Mouse (Mus musculus): Measurements from ENCODE around the gene Tdp2. TPM values are rescaled to one million over a fixed set of nuclear protein-coding genes. Genes with fewer than 3 reads are reported as not detected.

Gene Tdp2
- 10 to 100 TPM; 17.6 to 19.8 TPM for polyA plus RNA-seq (2017; shearing (Covaris generic))

GRCm38 (mm10) chr13:24831353-24832130 lies at the start of gene Tdp2, which contains the start of gene Acot13:
Gene Tdp2, plus strand, starts transcription at chr13:24831679.
Gene Acot13, minus strand, starts transcription at chr13:24831540.
- ATAC-seq, result peak; percentile 94

DNA sequence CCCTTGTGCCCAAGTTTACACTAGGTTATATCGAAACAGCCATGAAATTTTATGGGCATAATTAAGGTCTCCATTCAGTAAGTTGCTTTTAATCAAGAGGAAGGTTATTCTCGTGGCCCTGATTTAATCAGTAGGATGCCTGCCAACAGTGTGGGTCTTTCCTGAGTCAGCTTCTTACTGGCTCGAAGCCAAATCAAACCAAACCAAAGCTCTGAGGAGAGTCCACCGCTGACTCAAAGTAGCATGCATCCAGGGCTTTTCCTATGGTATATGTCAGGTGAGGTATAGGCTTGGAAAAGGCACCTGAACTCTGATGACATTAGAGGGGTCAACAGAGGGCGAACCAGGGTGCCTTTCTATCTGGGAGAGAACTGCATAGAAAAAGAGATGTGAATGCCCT lies 49.6 kb upstream of the Tdp2 start:
- no peak for ATAC-seq

DNA sequence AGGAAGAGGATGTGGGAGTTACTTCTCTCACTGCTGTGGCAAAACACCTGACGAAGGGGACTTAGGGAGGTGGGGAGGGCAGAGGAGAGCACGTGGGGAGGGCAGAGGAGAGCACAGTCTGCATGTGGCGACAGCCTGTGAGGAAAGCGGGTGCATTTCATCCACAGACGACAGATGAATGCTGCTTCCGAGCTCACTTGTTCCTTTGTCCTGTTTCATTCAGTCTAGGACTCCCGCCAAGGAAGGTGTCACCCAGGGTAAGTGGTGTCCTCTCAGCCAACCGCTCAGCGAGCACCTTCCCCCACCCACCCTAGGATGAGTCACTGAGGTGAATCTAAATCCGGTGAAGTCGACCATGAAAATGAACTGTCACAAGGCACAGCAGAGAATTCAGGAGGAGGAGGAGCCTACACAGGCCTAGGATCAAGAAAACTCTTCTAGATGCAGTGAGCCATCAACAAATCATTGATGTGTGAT lies 45.4 kb upstream of the Tdp2 start:
- peak; percentile 98 for ATAC-seq

DNA sequence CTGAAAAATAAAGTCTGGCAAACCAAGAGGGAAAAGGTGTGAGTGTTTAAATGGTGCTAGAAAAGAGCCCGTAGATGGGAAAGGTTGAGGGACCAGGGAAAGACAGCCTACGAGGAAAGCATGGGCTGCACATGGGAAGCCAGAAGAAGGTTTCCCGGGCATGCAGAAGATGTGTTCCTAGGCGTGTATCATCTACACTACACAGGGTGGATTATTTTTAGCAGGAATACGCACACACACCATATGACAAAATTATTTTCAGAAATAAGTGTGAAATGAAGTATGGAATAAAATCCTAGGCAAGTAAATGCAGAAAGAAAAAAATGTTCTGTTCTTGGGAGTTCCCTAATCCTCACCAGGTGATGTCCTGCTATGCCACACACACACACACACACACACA lies 44.0 kb upstream of the Tdp2 start:
- no peak for ATAC-seq

- ATAC-seq, result no peak
Measured at GRCm38 (mm10) chr13:24791349-24791748, 40.1 kb upstream of the Tdp2 start.

DNA sequence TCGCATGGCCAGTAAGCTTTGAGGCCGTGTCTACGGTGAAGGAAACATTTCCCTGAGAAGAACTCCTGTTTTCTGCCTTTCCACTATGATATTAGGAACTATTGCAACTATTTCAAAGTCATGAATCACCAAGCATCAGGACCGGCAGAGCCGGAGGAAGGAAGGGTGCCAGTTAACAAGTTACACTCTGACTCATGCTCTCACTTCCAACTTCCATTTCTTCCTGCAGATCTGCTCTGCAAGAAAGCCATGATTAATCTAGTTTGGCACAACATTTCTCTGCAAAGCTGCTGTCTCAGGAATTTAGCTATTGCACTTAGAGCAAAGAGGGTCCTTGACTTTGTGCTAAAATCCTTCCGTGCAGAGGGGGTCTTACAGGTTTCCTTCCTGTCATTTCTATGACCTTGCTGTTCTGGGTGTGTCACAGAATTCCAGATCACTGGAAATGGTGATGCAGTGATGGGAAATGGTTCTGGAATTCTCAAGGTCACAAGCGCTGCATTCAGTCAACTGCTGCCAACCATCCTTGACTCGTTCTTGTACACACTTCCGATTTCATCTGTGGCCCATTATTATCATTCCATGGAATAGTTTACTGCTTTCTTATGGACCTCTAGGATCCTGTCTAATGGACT lies 39.0 kb upstream of the Tdp2 start:
- ATAC-seq, result no peak

DNA sequence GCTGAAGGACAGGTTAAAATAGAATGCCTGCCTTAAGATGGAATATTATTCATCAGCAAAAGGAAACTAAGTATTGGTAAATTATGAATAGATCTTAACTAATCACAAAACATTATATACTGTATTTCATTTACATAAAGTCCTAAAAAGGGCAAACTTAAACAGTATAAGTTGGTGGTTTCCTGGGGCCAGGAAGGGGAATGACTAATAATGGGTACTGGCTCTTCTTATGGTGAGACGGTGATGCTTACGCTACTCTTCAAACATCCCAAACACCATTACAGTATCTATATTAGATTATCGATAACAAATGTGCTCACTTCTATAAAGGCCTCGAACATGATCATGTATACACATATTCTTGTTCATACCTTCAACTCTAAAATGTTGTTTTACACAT lies 32.8 kb upstream of the Tdp2 start:
- no peak for ATAC-seq

DNA sequence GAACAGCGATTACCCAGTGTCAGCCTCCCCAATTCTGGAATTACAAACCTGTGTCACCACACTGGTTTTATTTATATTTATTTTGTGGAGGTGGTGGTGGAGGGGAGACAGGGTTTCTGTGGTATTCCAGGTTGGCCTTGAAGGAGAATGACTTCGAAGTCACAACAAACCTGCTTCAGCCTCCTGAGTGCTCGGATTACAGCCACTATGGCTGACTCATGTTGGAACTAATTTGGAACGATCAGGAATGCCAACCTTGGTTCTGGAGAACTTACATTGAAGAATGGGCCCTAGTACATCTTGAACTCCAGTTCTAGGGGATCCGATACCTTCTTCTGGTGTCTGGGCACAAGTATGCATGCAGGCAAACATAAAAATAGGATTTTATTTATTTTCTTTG lies 32.1 kb upstream of the Tdp2 start:
- no peak for ATAC-seq

GRCm38 (mm10) chr13:24799925-24800673 lies 31.4 kb upstream of the Tdp2 start:
- no peak for ATAC-seq

DNA sequence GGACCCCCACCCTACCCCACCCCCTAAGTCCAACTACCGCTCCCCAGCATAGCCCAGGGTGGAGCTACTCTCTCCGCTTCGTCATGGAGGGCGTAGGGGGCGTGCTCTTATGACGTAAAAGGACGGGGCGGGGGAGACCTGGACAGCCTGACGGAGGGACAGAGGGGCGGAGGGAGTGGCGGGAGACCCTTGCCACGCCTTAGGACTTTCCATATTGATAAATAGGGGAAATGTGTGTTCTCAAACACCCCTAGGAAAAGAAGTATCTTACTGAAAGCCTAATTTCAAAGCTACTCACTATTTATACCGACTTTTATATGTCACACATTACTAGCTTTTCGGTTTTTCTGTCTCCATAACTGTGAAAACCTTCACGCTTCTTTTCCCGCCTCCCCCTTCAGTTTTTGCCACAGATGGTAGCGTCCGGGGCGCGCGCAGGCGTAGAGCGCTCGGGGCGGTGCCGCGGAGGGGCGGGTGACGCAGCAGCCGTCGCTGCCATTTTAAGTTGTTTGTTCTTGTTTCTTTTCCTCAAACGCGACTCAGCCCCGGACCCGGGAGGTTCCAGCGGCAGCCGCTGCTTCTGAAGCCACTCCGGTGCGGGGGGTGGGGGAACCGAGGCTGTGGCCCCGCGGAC lies 30.7 kb upstream of the Tdp2 start:
- peak; percentile 89 for ATAC-seq

GRCm38 (mm10) chr13:24801308-24801921 lies 30.1 kb upstream of the Tdp2 start, which contains the start of gene BC005537:
Gene BC005537, plus strand, starts transcription at chr13:24801657.
- ATAC-seq, result peak; percentile 42

DNA sequence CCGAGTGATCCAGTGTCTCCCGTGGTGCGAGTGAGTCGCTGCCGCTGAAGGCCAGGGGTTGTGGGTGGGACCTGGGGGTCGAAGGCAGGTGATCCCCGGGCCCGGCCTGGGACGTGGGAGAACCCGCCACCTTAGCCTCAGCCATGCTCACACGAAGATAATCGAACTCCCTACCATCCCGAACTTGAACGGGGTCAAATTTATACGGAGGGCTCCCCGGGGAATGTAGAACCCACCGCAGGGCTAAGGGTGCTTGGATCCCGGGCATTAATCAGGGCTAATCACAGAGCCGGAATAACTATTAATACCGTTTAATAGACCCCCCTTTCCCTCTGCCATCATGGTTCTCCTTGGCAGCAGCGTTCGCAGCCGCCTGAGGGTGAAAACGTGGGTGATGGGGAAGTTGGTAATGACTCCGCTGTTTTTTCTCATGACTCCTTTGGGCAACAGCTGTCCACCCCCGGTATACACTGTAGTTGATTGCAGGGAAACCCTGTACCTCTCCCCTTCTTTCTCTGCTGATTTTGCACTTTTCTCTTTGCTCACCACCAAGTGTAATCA lies 29.3 kb upstream of the Tdp2 start:
- no peak for ATAC-seq

DNA sequence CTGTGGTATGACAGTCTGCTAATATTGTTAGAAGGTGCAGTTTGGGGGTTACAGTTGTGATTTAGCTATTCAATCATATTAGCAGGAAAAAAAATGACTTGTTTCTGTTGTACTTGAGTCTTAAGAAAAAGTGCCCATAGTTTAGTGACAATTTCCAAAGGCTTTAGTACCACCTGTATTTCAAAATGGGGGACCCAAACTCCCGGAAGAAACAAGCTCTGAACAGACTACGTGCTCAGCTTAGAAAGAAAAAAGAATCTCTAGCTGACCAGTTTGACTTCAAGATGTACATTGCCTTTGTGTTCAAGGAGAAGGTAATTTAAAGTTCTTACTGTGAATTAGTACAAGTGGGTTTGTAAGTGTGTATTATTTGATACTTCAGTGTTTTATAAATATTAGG lies 28.3 kb upstream of the Tdp2 start:
- no peak for ATAC-seq

DNA sequence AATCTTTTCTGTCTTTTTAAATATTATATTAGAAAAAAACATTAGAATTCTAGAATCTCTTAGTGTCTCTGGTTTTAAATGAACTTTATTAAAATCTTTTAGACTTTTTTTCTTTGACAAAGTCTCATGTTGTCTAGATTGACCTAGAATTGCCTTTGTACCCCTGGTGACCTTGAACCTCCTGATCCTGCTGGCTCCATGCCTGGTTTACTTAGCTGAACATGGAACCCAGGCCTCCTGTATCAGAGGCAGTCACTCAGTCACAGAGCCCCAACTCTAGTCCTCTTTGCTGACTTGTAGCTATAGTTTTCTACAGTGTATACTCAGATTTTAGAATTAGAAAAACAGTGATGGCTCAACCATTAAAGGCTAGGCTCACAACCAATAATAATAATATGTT lies 25.4 kb upstream of the Tdp2 start:
- no peak for ATAC-seq

GRCm38 (mm10) chr13:24812521-24812920 lies 19.0 kb upstream of the Tdp2 start:
- no peak for ATAC-seq

DNA sequence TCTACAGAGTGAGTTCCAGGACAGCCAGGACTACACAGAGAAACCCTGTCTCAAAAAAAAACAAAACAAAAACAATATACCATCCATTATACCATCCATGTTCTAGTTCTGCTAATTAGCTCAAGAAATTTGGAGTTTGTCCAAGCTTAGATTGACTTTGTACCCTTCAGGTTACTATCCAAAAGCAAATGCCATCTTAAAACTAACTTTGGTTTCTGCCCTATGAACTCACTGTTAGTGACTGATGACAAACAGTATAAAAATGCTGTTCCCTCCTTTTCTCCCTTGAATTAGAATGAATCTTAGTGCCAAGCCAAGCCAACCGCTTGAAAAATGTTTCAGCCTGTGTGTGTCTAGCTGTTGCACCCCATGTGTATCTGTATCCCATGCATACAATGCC lies 16.9 kb upstream of the Tdp2 start:
- ATAC-seq, result no peak

DNA sequence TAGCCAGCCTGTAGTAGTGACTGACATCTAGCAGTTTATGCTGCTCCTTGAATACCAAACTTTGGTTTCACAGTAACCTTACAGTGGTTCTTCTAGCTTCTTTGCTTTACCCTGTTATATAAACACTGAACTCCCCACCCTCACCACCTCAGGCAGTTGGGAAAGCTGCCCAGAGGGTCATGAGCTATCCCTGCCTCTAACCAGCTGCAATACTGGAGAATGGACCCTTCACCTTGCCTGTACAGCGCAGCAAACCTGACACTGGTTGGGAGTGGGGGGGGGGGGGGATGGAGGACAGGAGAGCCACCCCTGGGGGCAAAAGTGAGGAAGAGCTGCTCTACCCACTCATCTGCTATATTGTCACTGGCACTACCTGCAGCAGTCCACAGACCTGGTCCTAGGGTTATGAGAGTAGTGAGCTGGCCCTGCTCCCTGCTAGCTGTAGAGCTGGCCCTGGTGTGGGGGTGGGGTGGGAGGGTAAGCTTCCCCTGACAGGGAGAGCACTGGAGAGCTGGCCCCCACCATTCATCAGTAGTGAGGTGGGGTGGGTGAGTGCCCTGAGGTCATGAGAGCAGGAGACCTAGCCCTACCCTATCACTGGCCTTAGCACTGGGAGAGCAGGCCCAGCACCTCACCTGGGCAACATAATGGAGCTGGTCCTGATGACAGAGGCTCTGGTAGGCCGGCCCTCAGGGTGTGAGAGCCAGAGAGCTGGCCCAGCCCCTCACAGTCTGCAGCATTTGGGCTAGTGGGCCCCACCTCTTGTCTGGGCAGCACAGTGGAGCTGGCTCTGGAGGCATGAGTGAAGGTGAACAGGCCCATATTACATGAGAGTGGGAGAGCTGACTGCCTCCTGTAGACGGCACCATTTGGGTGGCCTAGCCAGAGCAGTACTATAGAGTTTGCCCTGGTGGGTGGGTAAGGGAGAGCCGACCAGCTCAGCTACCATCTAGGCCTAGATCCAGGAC lies 15.1 kb upstream of the Tdp2 start:
- ATAC-seq, result no peak

GRCm38 (mm10) chr13:24819931-24820330 lies 11.5 kb upstream of the Tdp2 start:
- no peak for ATAC-seq

DNA sequence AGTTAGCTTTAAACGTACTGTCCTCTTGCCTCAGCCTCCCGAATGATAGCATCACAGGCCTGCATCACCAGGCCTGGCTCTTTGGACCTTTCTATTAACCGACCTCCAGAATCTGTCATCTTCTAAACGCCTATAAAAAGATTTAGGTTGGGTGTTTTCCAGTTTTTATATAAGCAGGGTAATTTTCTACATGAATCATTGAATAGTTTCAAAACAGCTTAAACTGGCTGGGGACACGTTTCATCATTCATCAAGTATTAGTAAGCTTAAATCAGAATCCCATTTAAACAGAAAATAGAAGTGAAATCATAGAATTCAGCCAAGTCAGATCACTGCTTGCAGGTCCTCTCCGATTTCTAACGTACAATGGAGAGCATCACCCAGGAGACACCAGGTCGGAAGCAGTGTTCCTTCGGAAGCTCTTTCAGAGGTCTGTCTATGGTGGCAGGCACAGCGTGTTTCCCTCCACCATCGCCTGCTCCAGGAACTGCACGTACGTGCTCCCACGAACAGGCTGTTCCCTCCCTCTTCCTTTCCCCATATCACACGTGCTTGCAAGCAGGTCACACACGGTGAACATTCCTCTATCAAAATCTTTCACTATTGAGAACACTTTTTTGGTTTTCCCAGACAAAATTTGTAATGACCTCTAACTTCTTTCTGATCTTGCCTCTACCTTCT lies 8.7 kb upstream of the Tdp2 start:
- ATAC-seq, result no peak

GRCm38 (mm10) chr13:24824647-24825046 lies 6.8 kb upstream of the Tdp2 start:
- no peak for ATAC-seq
